Mouse (Mus musculus): Measurements from ENCODE around the gene Atxn1. TPM values are rescaled to one million over a fixed set of nuclear protein-coding genes. Genes with fewer than 3 reads are reported as not detected.
A peak's percentile ranks its signal among the peaks of the same experiment; 100 is the strongest.

Atxn1 gene
- polyA plus RNA-seq, 1 experiment = 34.9 TPM

- TF ChIP-seq POLR2A (IDR thresholded peaks at IDR 0.05; ENCODE audit: low read depth, low read length) = no peak
- TF ChIP-seq CTCF (IDR thresholded peaks at IDR 0.05; ENCODE audit: extremely low read depth, insufficient read length, insufficient replicate concordance, low read depth, low read length) = no peak
- no peak overlapping the region for H3K4me3 ChIP-seq (ENCODE audit: low read depth, low read length)
- no peak overlapping the region for H3K27ac ChIP-seq (ENCODE audit: insufficient read depth, low read depth, low read length)
- WGBS = 82% methylated on average over 5 of the region's 5 CpGs
- H3K36me3 ChIP-seq (ENCODE audit: control insufficient read depth, insufficient read depth, low read length) = no peaks in the 10 kb centered on the region
- no peaks in the 10 kb centered on the region; the same call in 1 of the 2 replicates for H3K27me3 ChIP-seq (ENCODE audit: control insufficient read depth, insufficient read depth, low read length)
- no peaks in the 10 kb centered on the region for H3K4me1 ChIP-seq (ENCODE audit: control insufficient read depth, insufficient read depth, insufficient read length, low read length)
Measured at GRCm38 (mm10) chr13:46001356-46001755, 36.5 kb upstream of the Atxn1 start.

- Histone ChIP-seq H3K4me1 (ENCODE audit: control insufficient read depth, insufficient read depth, insufficient read length, low read length) (no peaks in the 10 kb centered on the region), H3K4me3 (ENCODE audit: low read depth, low read length) (no peak overlapping the region), H3K27me3 (ENCODE audit: control insufficient read depth, insufficient read depth, low read length) (no peaks in the 10 kb centered on the region), H3K27ac (ENCODE audit: insufficient read depth, low read depth, low read length) (no peak overlapping the region), H3K36me3 (ENCODE audit: control insufficient read depth, insufficient read depth, low read length) (no peaks in the 10 kb centered on the region)
- TF ChIP-seq CTCF (IDR thresholded peaks at IDR 0.05; ENCODE audit: extremely low read depth, insufficient read length, insufficient replicate concordance, low read depth, low read length) (no peak), POLR2A (IDR thresholded peaks at IDR 0.05; ENCODE audit: low read depth, low read length) (no peak)
- WGBS = 83% methylated on average over 9 of the region's 9 CpGs
Measured at GRCm38 (mm10) chr13:45992953-45993352, 28.1 kb upstream of the Atxn1 start.

- TF ChIP-seq POLR2A (IDR thresholded peaks at IDR 0.05; ENCODE audit: low read depth, low read length) (no peak), CTCF (IDR thresholded peaks at IDR 0.05; ENCODE audit: extremely low read depth, insufficient read length, insufficient replicate concordance, low read depth, low read length) (no peak)
- Histone ChIP-seq H3K4me1 (ENCODE audit: control insufficient read depth, insufficient read depth, insufficient read length, low read length) (no peaks in the 10 kb centered on the region), H3K4me3 (ENCODE audit: low read depth, low read length) (no peak overlapping the region), H3K27ac (ENCODE audit: insufficient read depth, low read depth, low read length) (no peak overlapping the region), H3K36me3 (ENCODE audit: control insufficient read depth, insufficient read depth, low read length) (no peaks in the 10 kb centered on the region), H3K27me3 (ENCODE audit: control insufficient read depth, insufficient read depth, low read length) (peaks cover 2% of the 10 kb centered on the region; the same call in 1 of the 2 replicates)
- WGBS = 73% methylated on average over 5 of the region's 5 CpGs
Measured at GRCm38 (mm10) chr13:45990486-45990885, 25.7 kb upstream of the Atxn1 start.

GRCm38 (mm10) chr13:45979246-45979645 is 14.4 kb upstream of the Atxn1 start:
- Histone ChIP-seq H3K4me1 (ENCODE audit: control insufficient read depth, insufficient read depth, insufficient read length, low read length) (no peaks in the 10 kb centered on the region), H3K4me3 (ENCODE audit: low read depth, low read length) (no peak overlapping the region), H3K36me3 (ENCODE audit: control insufficient read depth, insufficient read depth, low read length) (no peaks in the 10 kb centered on the region), H3K27ac (ENCODE audit: insufficient read depth, low read depth, low read length) (no peak overlapping the region), H3K27me3 (ENCODE audit: control insufficient read depth, insufficient read depth, low read length) (peaks cover under 1% of the 10 kb centered on the region; the same call in 1 of the 2 replicates)
- WGBS = 81% methylated on average over 5 of the region's 5 CpGs
- no peak for TF ChIP-seq POLR2A (IDR thresholded peaks at IDR 0.05; ENCODE audit: low read depth, low read length)
- no peak for TF ChIP-seq CTCF (IDR thresholded peaks at IDR 0.05; ENCODE audit: extremely low read depth, insufficient read length, insufficient replicate concordance, low read depth, low read length)

- no peak overlapping the region for H3K4me3 ChIP-seq (ENCODE audit: low read depth, low read length)
- WGBS = 26% methylated on average over 1 of the region's 1 CpGs
- peaks cover 3% of the 10 kb centered on the region; the same call in 1 of the 2 replicates for H3K27me3 ChIP-seq (ENCODE audit: control insufficient read depth, insufficient read depth, low read length)
- H3K36me3 ChIP-seq (ENCODE audit: control insufficient read depth, insufficient read depth, low read length) = no peaks in the 10 kb centered on the region
- H3K4me1 ChIP-seq (ENCODE audit: control insufficient read depth, insufficient read depth, insufficient read length, low read length) = no peaks in the 10 kb centered on the region
- TF ChIP-seq POLR2A (IDR thresholded peaks at IDR 0.05; ENCODE audit: low read depth, low read length) (no peak), CTCF (IDR thresholded peaks at IDR 0.05; ENCODE audit: extremely low read depth, insufficient read length, insufficient replicate concordance, low read depth, low read length) (peak; percentile 89; the same call in 1 of the 2 replicates)
- H3K27ac ChIP-seq (ENCODE audit: insufficient read depth, low read depth, low read length) = no peak overlapping the region
Measured at GRCm38 (mm10) chr13:45976894-45977293, 12.1 kb upstream of the Atxn1 start.

- Histone ChIP-seq H3K36me3 (ENCODE audit: control insufficient read depth, insufficient read depth, low read length) (no peaks in the 10 kb centered on the region), H3K4me1 (ENCODE audit: control insufficient read depth, insufficient read depth, insufficient read length, low read length) (peaks cover 2% of the 10 kb centered on the region; the same call in 1 of the 2 replicates), H3K27me3 (ENCODE audit: control insufficient read depth, insufficient read depth, low read length) (peaks cover 3% of the 10 kb centered on the region; the same call in 1 of the 2 replicates), H3K4me3 (ENCODE audit: low read depth, low read length) (no peak overlapping the region), H3K27ac (ENCODE audit: insufficient read depth, low read depth, low read length) (no peak overlapping the region)
- WGBS = 42% methylated on average over 3 of the region's 3 CpGs
- TF ChIP-seq CTCF (IDR thresholded peaks at IDR 0.05; ENCODE audit: extremely low read depth, insufficient read length, insufficient replicate concordance, low read depth, low read length) = no peak
- no peak for TF ChIP-seq POLR2A (IDR thresholded peaks at IDR 0.05; ENCODE audit: low read depth, low read length)
Measured at GRCm38 (mm10) chr13:45974651-45975050, 9.8 kb upstream of the Atxn1 start.

- Histone ChIP-seq H3K4me3 (ENCODE audit: low read depth, low read length) (no peak overlapping the region), H3K27me3 (ENCODE audit: control insufficient read depth, insufficient read depth, low read length) (peaks cover 3% of the 10 kb centered on the region; the same call in 1 of the 2 replicates), H3K4me1 (ENCODE audit: control insufficient read depth, insufficient read depth, insufficient read length, low read length) (peaks cover 2% of the 10 kb centered on the region; the same call in 1 of the 2 replicates), H3K27ac (ENCODE audit: insufficient read depth, low read depth, low read length) (no peak overlapping the region), H3K36me3 (ENCODE audit: control insufficient read depth, insufficient read depth, low read length) (no peaks in the 10 kb centered on the region)
- 49% methylated on average over 7 of the region's 7 CpGs for WGBS
- TF ChIP-seq CTCF (IDR thresholded peaks at IDR 0.05; ENCODE audit: extremely low read depth, insufficient read length, insufficient replicate concordance, low read depth, low read length) = no peak
- no peak for TF ChIP-seq POLR2A (IDR thresholded peaks at IDR 0.05; ENCODE audit: low read depth, low read length)
Measured at GRCm38 (mm10) chr13:45973972-45974490, 9.2 kb upstream of the Atxn1 start.
